Mouse (Mus musculus): ENCODE measurements at regions not wholly inside any gene's neighbourhood (a gene's known extent, or its start where the extent isn't known, plus 50 kb on each side); places are given as distances from the start of the nearest gene placed in this dataset.

GRCm38 (mm10) chr3:101173954-101174353 is 63.9 kb upstream of the Ptgfrn start:
- Histone ChIP-seq H3K4me2 (no peak overlapping the region), H3K9me3 (peaks cover 10% of the 10 kb centered on the region), H3K27ac (no peak overlapping the region), H3K27me3 (no peaks in the 10 kb centered on the region), H3K9ac (no peak overlapping the region), H3K4me3 (no peak overlapping the region), H3K4me1 (replicated peaks) (no peaks in the 10 kb centered on the region), H3K36me3 (no peaks in the 10 kb centered on the region)
- 94% methylated on average over 6 of the region's 6 CpGs for WGBS
- no peak for ATAC-seq (ENCODE audit: low FRiP score)

- no peaks in the 10 kb centered on the region for H3K36me3 ChIP-seq
- H3K4me3 ChIP-seq, result no peak overlapping the region
- no peak for ATAC-seq (ENCODE audit: low FRiP score)
- WGBS, result 80% methylated on average over 15 of the region's 15 CpGs
- no peaks in the 10 kb centered on the region for H3K4me1 ChIP-seq (replicated peaks)
- H3K27ac ChIP-seq, result no peak overlapping the region
- no peaks in the 10 kb centered on the region for H3K9me3 ChIP-seq
- no peak overlapping the region for H3K4me2 ChIP-seq
- no peak overlapping the region for H3K9ac ChIP-seq
- no peaks in the 10 kb centered on the region for H3K27me3 ChIP-seq
Observed at GRCm38 (mm10) chr3:101170037-101171019, 60.2 kb upstream of the Ptgfrn start.

- H3K27me3 ChIP-seq, result no peaks in the 10 kb centered on the region
- H3K27ac ChIP-seq, result no peak overlapping the region
- H3K4me3 ChIP-seq, result no peak overlapping the region
- H3K4me1 ChIP-seq (replicated peaks), result peaks cover 13% of the 10 kb centered on the region
- H3K9me3 ChIP-seq, result no peaks in the 10 kb centered on the region
- H3K36me3 ChIP-seq, result no peaks in the 10 kb centered on the region
- ATAC-seq (ENCODE audit: low FRiP score), result no peak
- 97% methylated on average over 1 of the region's 1 CpGs for WGBS
- no peak overlapping the region for H3K4me2 ChIP-seq
- no peak overlapping the region for H3K9ac ChIP-seq
Observed at GRCm38 (mm10) chr3:101167026-101167425, 56.9 kb upstream of the Ptgfrn start.

GRCm38 (mm10) chr3:101166580-101166979 is 56.5 kb upstream of the Ptgfrn start:
- WGBS, result 91% methylated on average over 7 of the region's 7 CpGs
- no peaks in the 10 kb centered on the region for H3K9me3 ChIP-seq
- no peaks in the 10 kb centered on the region for H3K27me3 ChIP-seq
- no peak overlapping the region for H3K4me2 ChIP-seq
- no peaks in the 10 kb centered on the region for H3K36me3 ChIP-seq
- no peak overlapping the region for H3K4me3 ChIP-seq
- peaks cover 18% of the 10 kb centered on the region for H3K4me1 ChIP-seq (replicated peaks)
- H3K27ac ChIP-seq, result no peak overlapping the region
- no peak for ATAC-seq (ENCODE audit: low FRiP score)
- no peak overlapping the region for H3K9ac ChIP-seq

- 73% methylated on average over 6 of the region's 6 CpGs for WGBS
- Histone ChIP-seq H3K4me2 (no peak overlapping the region), H3K4me3 (no peak overlapping the region), H3K4me1 (replicated peaks) (peaks cover 28% of the 10 kb centered on the region), H3K27ac (no peak overlapping the region), H3K36me3 (no peaks in the 10 kb centered on the region), H3K27me3 (no peaks in the 10 kb centered on the region), H3K9ac (no peak overlapping the region), H3K9me3 (no peaks in the 10 kb centered on the region)
- ATAC-seq (ENCODE audit: low FRiP score), result no peak
Observed at GRCm38 (mm10) chr3:101165261-101165660, 55.2 kb upstream of the Ptgfrn start.

GRCm38 (mm10) chr3:101164771-101165170 is 54.7 kb upstream of the Ptgfrn start:
- Histone ChIP-seq H3K4me2 (no peak overlapping the region), H3K36me3 (no peaks in the 10 kb centered on the region), H3K27me3 (no peaks in the 10 kb centered on the region), H3K27ac (no peak overlapping the region), H3K9me3 (no peaks in the 10 kb centered on the region), H3K4me1 (replicated peaks) (peaks cover 28% of the 10 kb centered on the region), H3K4me3 (no peak overlapping the region), H3K9ac (no peak overlapping the region)
- ATAC-seq (ENCODE audit: low FRiP score), result no peak
- WGBS, result 82% methylated on average over 5 of the region's 5 CpGs

GRCm38 (mm10) chr3:101163991-101164434 is 53.9 kb upstream of the Ptgfrn start:
- ATAC-seq (ENCODE audit: low FRiP score), result no peak
- Histone ChIP-seq H3K9ac (no peak overlapping the region), H3K4me1 (replicated peaks) (peaks cover 28% of the 10 kb centered on the region), H3K27me3 (no peaks in the 10 kb centered on the region), H3K27ac (no peak overlapping the region), H3K9me3 (no peaks in the 10 kb centered on the region), H3K36me3 (no peaks in the 10 kb centered on the region), H3K4me2 (no peak overlapping the region), H3K4me3 (no peak overlapping the region)
- 69% methylated on average over 4 of the region's 4 CpGs for WGBS

GRCm38 (mm10) chr3:101163160-101163990 is 53.3 kb upstream of the Ptgfrn start:
- no peak for ATAC-seq (ENCODE audit: low FRiP score)
- no peak overlapping the region for H3K4me3 ChIP-seq
- no peak overlapping the region for H3K27ac ChIP-seq
- H3K9ac ChIP-seq, result no peak overlapping the region
- H3K36me3 ChIP-seq, result no peaks in the 10 kb centered on the region
- no peak overlapping the region for H3K4me2 ChIP-seq
- no peaks in the 10 kb centered on the region for H3K27me3 ChIP-seq
- peaks cover 28% of the 10 kb centered on the region for H3K4me1 ChIP-seq (replicated peaks)
- H3K9me3 ChIP-seq, result no peaks in the 10 kb centered on the region
- 33% methylated on average over 16 of the region's 16 CpGs for WGBS

- Histone ChIP-seq H3K4me2 (0 out of 2 replicates have a peak overlapping the region, but pooled peaks have one; percentile 20), H3K36me3 (no peaks in the 10 kb centered on the region), H3K9me3 (no peaks in the 10 kb centered on the region), H3K4me1 (replicated peaks) (peaks cover 28% of the 10 kb centered on the region), H3K27ac (peak overlapping the region; percentile 58), H3K9ac (no peak overlapping the region), H3K4me3 (no peak overlapping the region), H3K27me3 (no peaks in the 10 kb centered on the region)
- WGBS, result 36% methylated on average over 14 of the region's 14 CpGs
- 0 out of 2 replicates have a peak, but pooled peaks have one; percentile 33 for ATAC-seq (ENCODE audit: low FRiP score)
Observed at GRCm38 (mm10) chr3:101162536-101163159, 52.6 kb upstream of the Ptgfrn start.

GRCm38 (mm10) chr3:101161941-101162531 is 52.0 kb upstream of the Ptgfrn start:
- peak overlapping the region; percentile 58 for H3K27ac ChIP-seq
- no peak overlapping the region for H3K4me3 ChIP-seq
- no peaks in the 10 kb centered on the region for H3K9me3 ChIP-seq
- H3K27me3 ChIP-seq, result no peaks in the 10 kb centered on the region
- H3K4me2 ChIP-seq, result peak overlapping the region; percentile 20; the same call in 1 of the 2 replicates
- 45% methylated on average over 14 of the region's 14 CpGs for WGBS
- no peaks in the 10 kb centered on the region for H3K36me3 ChIP-seq
- H3K9ac ChIP-seq, result 0 out of 2 replicates have a peak overlapping the region, but pooled peaks have one; percentile 8
- peaks cover 28% of the 10 kb centered on the region for H3K4me1 ChIP-seq (replicated peaks)
- peak; percentile 49; the same call in 1 of the 2 replicates for ATAC-seq (ENCODE audit: low FRiP score)

- Histone ChIP-seq H3K9me3 (no peaks in the 10 kb centered on the region), H3K4me1 (replicated peaks) (peaks cover 28% of the 10 kb centered on the region), H3K4me2 (peak overlapping the region; percentile 15; the same call in 1 of the 2 replicates), H3K9ac (0 out of 2 replicates have a peak overlapping the region, but pooled peaks have one; percentile 8), H3K27ac (peak overlapping the region; percentile 58; the same call in 1 of the 2 replicates), H3K36me3 (no peaks in the 10 kb centered on the region), H3K27me3 (no peaks in the 10 kb centered on the region), H3K4me3 (no peak overlapping the region)
- ATAC-seq (ENCODE audit: low FRiP score), result peak; percentile 26; the same call in 1 of the 2 replicates
- 20% methylated on average over 11 of the region's 11 CpGs for WGBS
Observed at GRCm38 (mm10) chr3:101161421-101161940, 51.4 kb upstream of the Ptgfrn start.

All from hindbrain, embryonic 13.5 days (tissue).